In the genomic region with DNA sequence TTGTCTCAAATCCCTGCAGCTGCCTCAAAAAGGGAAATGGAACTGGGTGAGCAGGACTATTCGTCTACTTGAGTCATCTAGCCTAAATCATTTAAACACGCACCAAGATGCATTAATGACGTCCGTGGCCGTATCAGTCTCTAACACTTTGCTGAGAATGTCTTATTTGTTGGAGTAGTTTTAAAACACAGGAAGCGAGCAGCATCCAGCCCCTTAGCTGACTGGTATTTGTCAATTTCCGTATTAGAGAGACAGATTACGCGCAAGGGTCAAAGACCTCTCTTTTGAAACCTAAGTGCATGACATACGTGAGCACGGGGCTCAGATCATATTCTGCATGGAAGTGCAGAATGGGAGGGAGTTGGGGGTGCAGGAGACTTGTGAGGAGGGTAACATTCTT, we compare ENCODE assay signal across 27 mouse cellular contexts. TPM values are rescaled to one million over a fixed set of nuclear protein-coding genes. Genes with fewer than 3 reads are reported as not detected.
DNase-seq lines count a peak whose midpoint lies in the region; ATAC-seq and TF ChIP-seq lines count a peak whose summit lies in the region.
"Had no signal": no experiment of that assay in that cellular context is flagged by ENCODE, and none has a peak within 500 bp of the region (broad histone marks: within the 10 kb centered on the region; RNA-seq: fewer than 3 reads in every experiment).

No protein-coding gene starts in this region.

- H3K4me2 ChIP-seq in lung, embryonic 14.5 days: no peak overlapping the region
- H3K4me2 ChIP-seq: intestine, embryonic 15.5 days; limb, embryonic 13.5 days; lung, embryonic 15.5 days; stomach, embryonic 15.5 days had no signal

- H3K79me2 ChIP-seq in heart, adult 2 months (replicated peaks; ENCODE audit: control insufficient read depth, insufficient read depth, low read length): peaks cover 3% of the 10 kb centered on the region; the same call in 1 of the 2 replicates
- peaks cover 90% of the 10 kb centered on the region for H3K79me2 ChIP-seq in macrophage (ENCODE audit: inconsistent target)

- TF ChIP-seq CTCF in heart, adult 2 months (IDR thresholded peaks at IDR 0.05): no peak
- no peak for TF ChIP-seq CTCF in lung, embryonic 14.5 days (IDR thresholded peaks at IDR 0.05; ENCODE audit: low read depth)

- no peak for TF ChIP-seq EP300 in heart, adult 2 months (IDR thresholded peaks at IDR 0.05; ENCODE audit: insufficient read depth, low read depth, low read length)

- peaks cover 15% of the 10 kb centered on the region for H3K4me1 ChIP-seq in heart, adult 2 months (ENCODE audit: control insufficient read depth, insufficient read depth, low read length)
- H3K4me1 ChIP-seq in lung, embryonic 14.5 days (ENCODE audit: insufficient read depth): peaks cover 7% of the 10 kb centered on the region

- no peaks in the 10 kb centered on the region for H3K9me3 ChIP-seq in lung, embryonic 14.5 days (ENCODE audit: low read depth, low read length)
- H3K9me3 ChIP-seq: heart, embryonic 10.5 days; intestine, embryonic 15.5 days; limb, embryonic 13.5 days; lung, embryonic 15.5 days; stomach, embryonic 15.5 days had no signal

- DNase-seq in heart, adult 2 months: no peak
- DNase-seq in heart, postnatal 4 days: no peak
- peak; percentile 39 for DNase-seq in lung, embryonic 14.5 days
- no peak for DNase-seq in lung, postnatal 25 days (ENCODE audit: low spot score)
- DNase-seq in adipocyte (ENCODE audit: low spot score): peak; percentile 26
- no peak for DNase-seq in gastrocnemius, postnatal 4 days (ENCODE audit: low spot score in 2 of 2)
- no peak for DNase-seq in ovary, postnatal 36 days (ENCODE audit: low spot score)
- DNase-seq: adrenal gland, postnatal 25 days; cerebellum, adult 8-10 months; cerebellum, postnatal 36 days; gastrocnemius, postnatal 36 days; heart, postnatal 36 days; kidney, adult 2 months; kidney, postnatal 36 days; midbrain, embryonic 14.5 days; thymus, adult 18-20 months; thymus, postnatal 25 days had no signal

- no peak overlapping the region for H3K4me3 ChIP-seq in heart, adult 2 months
- H3K4me3 ChIP-seq in lung, embryonic 14.5 days (ENCODE audit: low read depth, low read length): no peak overlapping the region
- no peak overlapping the region for H3K4me3 ChIP-seq in macrophage (ENCODE audit: inconsistent target)
- H3K4me3 ChIP-seq: heart, embryonic 10.5 days; intestine, embryonic 15.5 days; limb, embryonic 13.5 days; lung, embryonic 15.5 days; stomach, embryonic 15.5 days had no signal

- intact Hi-C loops in heart, adult 2 months (cut with DNase I): loop anchor here (5.0 kb wide), 1 partner anchor 182 kb away; no protein-coding TSS in a partner anchor

- peak overlapping the region; percentile 17; the same call in 1 of the 2 replicates for H3K27ac ChIP-seq in heart, adult 2 months
- H3K27ac ChIP-seq in lung, embryonic 14.5 days (ENCODE audit: low read depth): no peak overlapping the region
- 0 out of 2 replicates have a peak overlapping the region, but pooled peaks have one; percentile 19 for H3K27ac ChIP-seq in macrophage
- H3K27ac ChIP-seq: heart, embryonic 10.5 days; intestine, embryonic 15.5 days; limb, embryonic 13.5 days; liver, embryonic 14.5 days; lung, embryonic 15.5 days; stomach, embryonic 15.5 days had no signal

- peaks cover 16% of the 10 kb centered on the region for H3K36me3 ChIP-seq in heart, adult 2 months (ENCODE audit: control insufficient read depth, insufficient read depth, low read length)
- H3K36me3 ChIP-seq in lung, embryonic 14.5 days (ENCODE audit: insufficient read depth): no peaks in the 10 kb centered on the region
- peaks cover 21% of the 10 kb centered on the region for H3K36me3 ChIP-seq in macrophage (ENCODE audit: inconsistent target)
- H3K36me3 ChIP-seq: heart, embryonic 10.5 days; intestine, embryonic 15.5 days; limb, embryonic 13.5 days; lung, embryonic 15.5 days; stomach, embryonic 15.5 days had no signal

- TF ChIP-seq POLR2A in heart, adult 2 months (IDR thresholded peaks at IDR 0.05; ENCODE audit: insufficient read depth, low read depth, low read length): no peak

- H3K9ac ChIP-seq in heart, adult 2 months (ENCODE audit: low read depth, low read length): no peak overlapping the region
- H3K9ac ChIP-seq in lung, embryonic 14.5 days: no peak overlapping the region
- H3K9ac ChIP-seq: intestine, embryonic 15.5 days; limb, embryonic 13.5 days; liver, embryonic 14.5 days; lung, embryonic 15.5 days; stomach, embryonic 15.5 days had no signal

- no peaks in the 10 kb centered on the region for H3K27me3 ChIP-seq in heart, adult 2 months (ENCODE audit: control insufficient read depth, insufficient read depth, low read length)
- H3K27me3 ChIP-seq in lung, embryonic 14.5 days (ENCODE audit: insufficient read depth, low read length): no peaks in the 10 kb centered on the region
- H3K27me3 ChIP-seq: intestine, embryonic 15.5 days; limb, embryonic 13.5 days; lung, embryonic 15.5 days; stomach, embryonic 15.5 days had no signal

- WGBS in heart, adult 2 months: 51% methylated on average over 11 of the region's 11 CpGs
- 50% methylated on average over 11 of the region's 11 CpGs for WGBS in lung, embryonic 14.5 days
- 52% methylated on average over 11 of the region's 11 CpGs for WGBS in macrophage (ENCODE audit: missing documents)

- no peak for ATAC-seq in lung, embryonic 14.5 days (ENCODE audit: insufficient read depth)
- ATAC-seq: CD4-positive, CD25-positive, alpha-beta regulatory T cell, adult 4 months; forebrain, embryonic 14.5 days; hindbrain, embryonic 16.5 days; intestine, embryonic 15.5 days had no signal

RNA-seq across cellular contexts. Expression of gene Abca1, which starts 4.2 kb away (rescaled TPM):
- 10 to 100 TPM; 13.1 to 23.5 TPM for total RNA-seq in heart, adult 2 months (2021)
- polyA plus RNA-seq in heart, adult 2 months (2012; rRNA removed): 4.2 and 8.4 TPM in 2 replicates
- 10 to 100 TPM in 1 of 2 experiments, 1 to 10 TPM in 1; 9.5 to 11.6 TPM for total RNA-seq in heart, postnatal 4 days (2021)
- polyA plus RNA-seq in lung, embryonic 14.5 days (2014; fragmentation: Nextera tagmentation; extraction: Ambion mirVana): 13.6 and 14.3 TPM in 2 replicates
- 1,000 to 10,000 TPM in 8 of 26 experiments, 100 to 1,000 TPM in 18; 205 to 2,656 (median 727) TPM for total RNA-seq in macrophage (2018; cell fraction: chromatin; rRNA removed)
- total RNA-seq in macrophage (2018; cell fraction: cytosol; rRNA removed): 100 to 1,000 TPM; 160 to 731 (median 322) TPM
- 1,000 to 10,000 TPM in 2 of 26 experiments, 100 to 1,000 TPM in 24; 291 to 1,224 (median 585) TPM for total RNA-seq in macrophage (2018; cell fraction: nucleus; rRNA removed)
- polyA plus RNA-seq in macrophage (2018): 100 to 236 TPM (median 160 TPM) in 3 replicates
- total RNA-seq in gastrocnemius, postnatal 4 days (2021): 10 to 100 TPM; 13.1 to 17.0 TPM

Comparison
In these comparisons a context has a peak if more than half of its experiments do, and no peak if none do; other contexts are left out.
1. DNase-seq: peak in lung, embryonic 14.5 days (single experiment) and adipocyte (single experiment); none in heart, adult 2 months (0 of 2), heart, postnatal 4 days (single experiment), lung, postnatal 25 days (single experiment), gastrocnemius, postnatal 4 days (0 of 2) and ovary, postnatal 36 days (single experiment).